Mouse (Mus musculus) MEL (cell line): ENCODE measurements around the gene Ssh2. TPM values are rescaled to one million over a fixed set of nuclear protein-coding genes. Genes with fewer than 3 reads are reported as not detected.

Experiments used
- DNase-seq: peaks from one replicate; pipeline ENCODE4 v3.0.0; 2011; ENCODE audit warnings: low read depth, low spot score
- H3K27ac ChIP-seq: 2 replicates; pipeline ENCODE4 v1.5.1; 2012; ENCODE audit warnings: low read depth, mild to moderate bottlenecking, control low read depth, low read length, moderate library complexity; ENCODE audit not compliant: control insufficient read depth
- H3K27me3 ChIP-seq, 2 experiments: fragments of 150-350 bp in 1 of 2; sonication (generic) in 1 of 2; 2 replicates each; pipeline ENCODE4 v1.6.1; 2012; ENCODE audit warnings: low read length in 2 of 2, mild to moderate bottlenecking in 2 of 2, improper control_type of control experiment in 1 of 2, moderate library complexity in 1 of 2; ENCODE audit not compliant: insufficient read depth in 2 of 2, control insufficient read depth in 1 of 2
- H3K36me3 ChIP-seq, 2 experiments: 2 replicates each; pipeline ENCODE4 v1.6.1; 2012 to 2014; ENCODE audit warnings: low read length in 2 of 2, improper control_type of control experiment in 1 of 2, inconsistent platforms in 1 of 2, mild to moderate bottlenecking in 1 of 2; ENCODE audit not compliant: insufficient read depth in 2 of 2, control insufficient read depth in 1 of 2
- H3K4me1 ChIP-seq, 2 experiments: fragments of 150-350 bp in 1 of 2; sonication (generic) in 1 of 2; 2 replicates each; pipeline ENCODE4 v1.6.1; 2012; ENCODE audit warnings: low read length in 2 of 2, improper control_type of control experiment in 1 of 2, mild to moderate bottlenecking in 1 of 2; ENCODE audit not compliant: insufficient read depth in 2 of 2, control insufficient read depth in 1 of 2
- H3K4me3 ChIP-seq, 2 experiments: fragments of 150-350 bp in 1 of 2; sonication (generic) in 1 of 2; 2 replicates each; pipeline ENCODE4 v1.5.1; 2012; ENCODE audit warnings: low read depth in 2 of 2, low read length in 2 of 2, mild to moderate bottlenecking in 2 of 2, moderate library complexity in 2 of 2, control low read depth in 1 of 2, improper control_type of control experiment in 1 of 2; ENCODE audit not compliant: control insufficient read depth in 1 of 2, insufficient read depth in 1 of 2
- H3K79me2 ChIP-seq: 2 replicates; pipeline ENCODE4 v1.6.1; 2012; ENCODE audit warnings: mild to moderate bottlenecking, low read length, moderate library complexity; ENCODE audit not compliant: control insufficient read depth, poor library complexity, insufficient read depth
- H3K9ac ChIP-seq: 2 replicates; pipeline ENCODE4 v1.6.1; 2012; ENCODE audit warnings: low read depth, mild to moderate bottlenecking, control low read depth, low read length, moderate library complexity; ENCODE audit not compliant: control insufficient read depth, poor library complexity, severe bottlenecking
- H3K9me3 ChIP-seq: fragments of 150-350 bp; sonication (generic); replicated peaks from 2 replicates; pipeline ENCODE4 v1.6.1; 2012; ENCODE audit warnings: mild to moderate bottlenecking, low read length, improper control_type of control experiment, moderate library complexity; ENCODE audit not compliant: insufficient read depth
- BHLHE40 ChIP-seq: IDR thresholded peaks from 2 replicates; pipeline ENCODE4 v1.6.1; 2012; ENCODE audit warnings: low read depth, mild to moderate bottlenecking, inconsistent platforms, low read length, improper control_type of control experiment, borderline replicate concordance
- CHD2 ChIP-seq: IDR thresholded peaks from 2 replicates; pipeline ENCODE4 v1.6.1; 2011; ENCODE audit warnings: low read length, improper control_type of control experiment
- E2F4 ChIP-seq: IDR thresholded peaks from 2 replicates; pipeline ENCODE4 v1.6.1; 2011; ENCODE audit warnings: low read depth, low read length, improper control_type of control experiment, borderline replicate concordance
- ETS1 ChIP-seq: IDR thresholded peaks from 2 replicates; pipeline ENCODE4 v1.6.1; 2012; ENCODE audit warnings: low read depth, mild to moderate bottlenecking, inconsistent platforms, low read length, improper control_type of control experiment, moderate library complexity
- GATA1 ChIP-seq: IDR thresholded peaks from 2 replicates; pipeline ENCODE4 v1.6.1; 2011; ENCODE audit warnings: low read depth, low read length, improper control_type of control experiment
- HCFC1 ChIP-seq: IDR thresholded peaks from 2 replicates; pipeline ENCODE4 v1.6.1; 2012; ENCODE audit warnings: low read depth, mild to moderate bottlenecking, inconsistent platforms, low read length, improper control_type of control experiment, moderate library complexity
- MAX ChIP-seq: IDR thresholded peaks from 2 replicates; pipeline ENCODE4 v1.6.1; 2011; ENCODE audit warnings: low read length, improper control_type of control experiment
- MAZ ChIP-seq: IDR thresholded peaks from 2 replicates; pipeline ENCODE4 v1.6.1; 2012; ENCODE audit warnings: low read depth, mild to moderate bottlenecking, inconsistent platforms, low read length, improper control_type of control experiment
- MYB ChIP-seq: IDR thresholded peaks from 2 replicates; pipeline ENCODE4 v1.6.1; 2011; ENCODE audit warnings: mild to moderate bottlenecking, low read depth, low read length, improper control_type of control experiment
- POLR2A ChIP-seq, 2 experiments: IDR thresholded peaks; 2 replicates each; pipeline ENCODE4 v1.6.1; 2011 to 2012; ENCODE audit warnings: low read length in 2 of 2, mild to moderate bottlenecking in 2 of 2, control low read depth in 1 of 2, improper control_type of control experiment in 1 of 2, low read depth in 1 of 2, moderate library complexity in 1 of 2; ENCODE audit not compliant: control insufficient read depth in 1 of 2, insufficient read depth in 1 of 2, poor library complexity in 1 of 2
- POLR2AphosphoS2 ChIP-seq: IDR thresholded peaks from 2 replicates; pipeline ENCODE4 v1.6.1; 2011; ENCODE audit warnings: low read length, improper control_type of control experiment
- POLR2AphosphoS5 ChIP-seq: IDR thresholded peaks from 2 replicates; pipeline ENCODE4 v1.6.1; 2012; ENCODE audit warnings: low read depth, borderline replicate concordance, mild to moderate bottlenecking, inconsistent platforms, low read length, moderate library complexity, mixed read lengths
- RAD21 ChIP-seq: IDR thresholded peaks from 2 replicates; pipeline ENCODE4 v1.6.1; 2011; ENCODE audit warnings: mild to moderate bottlenecking, low read depth, low read length, improper control_type of control experiment
- SIN3A ChIP-seq: IDR thresholded peaks from 2 replicates; pipeline ENCODE4 v1.6.1; 2012; ENCODE audit warnings: low read length, improper control_type of control experiment, inconsistent platforms
- SMC3 ChIP-seq: IDR thresholded peaks from 2 replicates; pipeline ENCODE4 v1.6.1; 2011; ENCODE audit warnings: low read depth, low read length, improper control_type of control experiment
- TBP ChIP-seq: IDR thresholded peaks from 2 replicates; pipeline ENCODE4 v1.8.0; 2011; ENCODE audit warnings: low read depth, low read length, improper control_type of control experiment
- TCF12 ChIP-seq: IDR thresholded peaks from 2 replicates; pipeline ENCODE4 v1.6.1; 2014; ENCODE audit warnings: low read depth, mild to moderate bottlenecking, inconsistent platforms, low read length, improper control_type of control experiment, moderate library complexity
- USF2 ChIP-seq, 2 experiments: IDR thresholded peaks; 2 replicates each; pipeline ENCODE4 v1.6.1; 2011 to 2012; ENCODE audit warnings: improper control_type of control experiment in 2 of 2, low read length in 2 of 2, borderline replicate concordance in 1 of 2, inconsistent platforms in 1 of 2, low read depth in 1 of 2, mild to moderate bottlenecking in 1 of 2; ENCODE audit not compliant: insufficient read depth in 1 of 2
- ZC3H11A ChIP-seq: IDR thresholded peaks from 2 replicates; pipeline ENCODE4 v1.6.1; 2012; ENCODE audit warnings: low read depth, mild to moderate bottlenecking, inconsistent platforms, low read length, improper control_type of control experiment
- ZKSCAN1 ChIP-seq: IDR thresholded peaks from 2 replicates; pipeline ENCODE4 v1.6.1; 2012; ENCODE audit warnings: low read depth, mild to moderate bottlenecking, inconsistent platforms, low read length, improper control_type of control experiment, moderate library complexity
- ZMIZ1 ChIP-seq: IDR thresholded peaks from 2 replicates; pipeline ENCODE4 v1.6.1; 2012; ENCODE audit warnings: low read depth, mild to moderate bottlenecking, inconsistent platforms, low read length, improper control_type of control experiment, moderate library complexity
- polyA plus RNA-seq, 2 experiments: library from polyadenylated mRNA; stranded (reverse) in 1 of 2; unstranded in 1 of 2; fragments of >175 nt in 1 of 2; fragments of >200 nt in 1 of 2; gene quantifications; 2 replicates each; pipeline versions ENCODE4 v1.2.1 to v1.2.4; 2012; ENCODE audit warnings: low replicate concordance in 2 of 2, low read depth in 1 of 2; ENCODE audit not compliant: insufficient read length in 2 of 2, insufficient read depth in 1 of 2, missing spikeins in 1 of 2
- total RNA-seq: library from RNA; depleted of rRNA; stranded (reverse); fragments of 300-350 nt; gene quantifications from 2 replicates; pipeline ENCODE4 v1.2.3, GENCODE M21; 2012

The Ssh2 gene
- total and polyA plus RNA-seq, 3 experiments = 6.3 to 29.2 (median 16.5) TPM

DNA sequence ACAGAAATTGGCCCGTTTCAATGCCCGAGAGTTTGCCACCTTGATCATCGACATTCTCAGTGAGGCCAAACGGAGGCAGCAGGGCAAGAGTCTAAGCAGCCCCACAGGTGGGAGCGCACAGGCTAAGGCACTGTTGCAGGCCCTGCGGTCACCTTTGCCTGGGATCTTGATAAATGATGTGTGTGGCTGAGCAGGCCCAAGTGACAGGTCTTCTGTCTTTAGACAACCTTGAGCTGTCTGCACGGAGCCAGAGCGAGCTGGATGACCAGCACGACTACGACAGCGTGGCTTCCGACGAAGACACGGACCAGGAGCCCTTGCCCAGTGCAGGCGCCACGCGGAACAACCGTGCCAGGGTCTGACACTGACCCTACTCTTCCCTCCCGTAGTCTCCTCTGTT lies 288.3 kb downstream of the Ssh2 start:
- Histone ChIP-seq H3K27me3 (no peaks in the 10 kb centered on the region), H3K9ac (no peak overlapping the region), H3K4me1 (peaks cover 0 to 4% of the 10 kb centered on the region in 2 experiments; a peak in 1 of 4 replicates), H3K27ac (no peak overlapping the region), H3K79me2 (no peaks in the 10 kb centered on the region), H3K4me3 (no peak overlapping the region), H3K36me3 (peaks cover 0 to 1% of the 10 kb centered on the region in 2 experiments; a peak in 1 of 4 replicates), H3K9me3 (no peaks in the 10 kb centered on the region)
- DNase-seq = no peak
- TF ChIP-seq POLR2AphosphoS5 (no peak), HCFC1 (no peak), E2F4 (no peak), TBP (no peak), ZC3H11A (no peak), USF2 (IDR thresholded peaks at IDR 0.05; ENCODE audit: borderline replicate concordance in 1 of 2, insufficient read depth in 1 of 2, low read depth in 1 of 2, low read length in 2 of 2) (no peak), SIN3A (no peak), POLR2AphosphoS2 (no peak), BHLHE40 (no peak), POLR2A (IDR thresholded peaks at IDR 0.05; ENCODE audit: control insufficient read depth in 1 of 2, insufficient read depth in 1 of 2, low read depth in 1 of 2, low read length in 2 of 2, poor library complexity in 1 of 2) (no peak), ZMIZ1 (no peak), ZKSCAN1 (no peak), TCF12 (no peak), MAX (no peak), SMC3 (no peak), ETS1 (no peak), GATA1 (no peak), MAZ (no peak)
- TF ChIP-seq, all 39 proteins: peak for 0

GRCm38 (mm10) chr11:77505291-77505980 lies 289.3 kb downstream of the Ssh2 start:
- TF ChIP-seq RAD21 (no peak), CHD2 (no peak), MYB (no peak)
- TF ChIP-seq, all 39 proteins: peak for 0
- no peak for DNase-seq
- Histone ChIP-seq H3K79me2 (no peaks in the 10 kb centered on the region), H3K36me3 (peaks cover 0 to 1% of the 10 kb centered on the region in 2 experiments; a peak in 1 of 4 replicates), H3K4me3 (no peak overlapping the region), H3K9me3 (no peaks in the 10 kb centered on the region), H3K4me1 (peaks cover 0 to 4% of the 10 kb centered on the region in 2 experiments; a peak in 1 of 4 replicates), H3K27ac (no peak overlapping the region), H3K27me3 (no peaks in the 10 kb centered on the region), H3K9ac (no peak overlapping the region)
